In the genomic region with DNA sequence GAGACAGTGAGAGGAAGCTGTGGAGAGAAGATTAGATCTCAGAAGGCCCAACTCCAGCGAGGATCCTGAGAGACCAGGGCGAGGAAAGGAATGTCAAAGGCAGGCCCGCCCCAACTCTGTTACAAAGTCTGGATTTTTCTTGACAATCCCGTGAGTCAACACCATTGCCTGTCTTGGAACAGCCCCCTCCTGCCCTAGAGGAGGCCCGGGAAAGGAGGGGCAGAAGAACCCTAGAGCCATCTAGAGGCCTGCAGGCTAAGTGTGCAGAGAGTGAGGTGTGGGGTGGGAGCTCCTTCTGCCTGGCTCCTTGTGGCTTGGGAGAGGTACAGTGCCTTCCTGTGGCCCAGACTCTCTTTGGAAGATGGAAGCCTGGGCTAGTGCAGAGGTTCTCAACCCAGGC, we compare ENCODE assay signal across 9 mouse cellular contexts.
DNase-seq lines count a peak whose midpoint lies in the region; ATAC-seq and TF ChIP-seq lines count a peak whose summit lies in the region.
"Had no signal": no experiment of that assay in that cellular context is flagged by ENCODE, and none has a peak within 500 bp of the region (broad histone marks: within the 10 kb centered on the region; RNA-seq: fewer than 3 reads in every experiment).

No protein-coding gene starts in this region.

- peak overlapping the region; percentile 73; the same call in 1 of the 2 replicates for H3K27ac ChIP-seq in layer of hippocampus, adult 2 months
- H3K27ac ChIP-seq in heart, embryonic 15.5 days, result no peak overlapping the region
- no peak overlapping the region for H3K27ac ChIP-seq in hindbrain, embryonic 16.5 days (ENCODE audit: low read depth, low read length)

- H3K27me3 ChIP-seq in Patski, result no peaks in the 10 kb centered on the region
- no peaks in the 10 kb centered on the region for H3K27me3 ChIP-seq in heart, embryonic 15.5 days
- no peaks in the 10 kb centered on the region for H3K27me3 ChIP-seq in hindbrain, embryonic 16.5 days (replicated peaks; ENCODE audit: control insufficient read depth, insufficient read depth, low read length)

- POLR2A ChIA-PET in Patski (lab: Charles Lee), result no interaction called here

- no peak overlapping the region for H3K9ac ChIP-seq in heart, embryonic 15.5 days
- H3K9ac ChIP-seq in hindbrain, embryonic 16.5 days (ENCODE audit: low read depth, low read length), result no peak overlapping the region

- in situ Hi-C loops in Patski (cut with MboI; ENCODE audit: low pct_unique_long_range_greater_than_20kb), result no loop called here

- ATAC-seq in Patski, result no peak
- peak; percentile 56; the same call in 1 of the 2 replicates for ATAC-seq in heart, embryonic 15.5 days (replicated peaks; ENCODE audit: insufficient number of reproducible peaks, insufficient read depth, low FRiP score, low read depth)
- no peak for ATAC-seq in hindbrain, embryonic 16.5 days

- H3K4me3 ChIP-seq in layer of hippocampus, adult 2 months, result no peak overlapping the region
- no peak overlapping the region for H3K4me3 ChIP-seq in heart, embryonic 15.5 days
- H3K4me3 ChIP-seq in hindbrain, embryonic 16.5 days (ENCODE audit: low read length), result no peak overlapping the region

- CTCF ChIA-PET in Patski (lab: Charles Lee), result interaction anchor here (1.1 to 4.2 kb wide), 4 partner anchors 18 to 124 kb away, joined by 3 to 25 read pairs (median 10); no protein-coding TSS in a partner anchor

- peak; percentile 67 for TF ChIP-seq CTCF in layer of hippocampus, adult 2 months (conservative IDR thresholded peaks at IDR 0.05)
- TF ChIP-seq CTCF in Patski (IDR thresholded peaks at IDR 0.05), result peak; percentile 40

- H3K4me2 ChIP-seq in heart, embryonic 15.5 days, result no peak overlapping the region
- H3K4me2 ChIP-seq in hindbrain, embryonic 16.5 days (ENCODE audit: low read length), result no peak overlapping the region

- H3K9me3 ChIP-seq in heart, embryonic 15.5 days (replicated peaks), result no peaks in the 10 kb centered on the region
- no peaks in the 10 kb centered on the region for H3K9me3 ChIP-seq in hindbrain, embryonic 16.5 days (ENCODE audit: control insufficient read depth, low read length)

- WGBS in heart, embryonic 15.5 days, result 12% methylated on average over 5 of the region's 5 CpGs
- 35% methylated on average over 5 of the region's 5 CpGs for WGBS in hindbrain, embryonic 16.5 days

- H3K4me1 ChIP-seq in heart, embryonic 15.5 days (replicated peaks), result peaks cover 9% of the 10 kb centered on the region
- no peaks in the 10 kb centered on the region for H3K4me1 ChIP-seq in hindbrain, embryonic 16.5 days (ENCODE audit: control insufficient read depth, insufficient read depth, low read depth, low read length)

- no peak for DNase-seq in layer of hippocampus, adult 2 months (ENCODE audit: low spot score in 2 of 2)
- no peak for DNase-seq in layer of hippocampus, adult 8-10 months (ENCODE audit: low spot score in 2 of 2)
- DNase-seq in Patski (ENCODE audit: low read depth, low spot score), result no peak
- DNase-seq in lung, postnatal 25 days (ENCODE audit: low spot score), result peak; percentile 42
- DNase-seq in layer of hippocampus, adult 11-12 months (ENCODE audit: low spot score), result no peak
- DNase-seq in cerebellum, adult 11-12 months, result no peak
- DNase-seq: cerebellum, adult 9-10 months had no signal

- H3K36me3 ChIP-seq in heart, embryonic 15.5 days, result peaks cover 4% of the 10 kb centered on the region; the same call in 1 of the 2 replicates
- H3K36me3 ChIP-seq in hindbrain, embryonic 16.5 days (ENCODE audit: control insufficient read depth, insufficient read depth, low read length), result no peaks in the 10 kb centered on the region
